Mouse (Mus musculus): ENCODE measurements around the gene Cenpb. TPM values are rescaled to one million over a fixed set of nuclear protein-coding genes. Genes with fewer than 3 reads are reported as not detected.

The Cenpb gene
- polyA plus RNA-seq, 1 experiment from 2014 or later: 9.0 TPM

GRCm38 (mm10) chr2:131189521-131190309, 9.8 kb upstream of the Cenpb start:
- H3K9ac ChIP-seq (ENCODE audit: low read depth, low read length): no peak overlapping the region
- 41% methylated on average over 5 of the region's 5 CpGs for WGBS
- H3K27me3 ChIP-seq (ENCODE audit: control insufficient read depth, insufficient read depth, low read length): no peaks in the 10 kb centered on the region; the same call in 1 of the 2 replicates
- peak overlapping the region; percentile 1 for H3K4me2 ChIP-seq (replicated peaks; ENCODE audit: low read depth, low read length)
- DNase-seq (ENCODE audit: low spot score) (no peak), ATAC-seq (ENCODE audit: low FRiP score) (no peak)
- peak overlapping the region; percentile 89 for H3K27ac ChIP-seq (ENCODE audit: low read depth, low read length)
- H3K36me3 ChIP-seq (ENCODE audit: control insufficient read depth, insufficient read depth, low read length): peaks cover 16% of the 10 kb centered on the region
- no peak overlapping the region for H3K4me3 ChIP-seq (ENCODE audit: low read depth, low read length)
- peaks cover 13% of the 10 kb centered on the region for H3K4me1 ChIP-seq (replicated peaks; ENCODE audit: control insufficient read depth, insufficient read depth, low read length)
- H3K9me3 ChIP-seq (ENCODE audit: control insufficient read depth, low read length): no peaks in the 10 kb centered on the region

- Histone ChIP-seq H3K36me3 (ENCODE audit: control insufficient read depth, insufficient read depth, low read length) (peaks cover 7% of the 10 kb centered on the region), H3K4me3 (ENCODE audit: low read depth, low read length) (peak overlapping the region; percentile 72; the same call in 1 of the 2 replicates), H3K4me1 (replicated peaks; ENCODE audit: control insufficient read depth, insufficient read depth, low read length) (peaks cover 13% of the 10 kb centered on the region), H3K27me3 (ENCODE audit: control insufficient read depth, insufficient read depth, low read length) (no peaks in the 10 kb centered on the region; the same call in 1 of the 2 replicates), H3K9me3 (ENCODE audit: control insufficient read depth, low read length) (no peaks in the 10 kb centered on the region), H3K27ac (ENCODE audit: low read depth, low read length) (no peak overlapping the region), H3K9ac (ENCODE audit: low read depth, low read length) (no peak overlapping the region), H3K4me2 (replicated peaks; ENCODE audit: low read depth, low read length) (peak overlapping the region; percentile 80)
- DNase-seq (ENCODE audit: low spot score) (no peak), ATAC-seq (ENCODE audit: low FRiP score) (no peak)
- 96% methylated on average over 5 of the region's 5 CpGs for WGBS
Observed at GRCm38 (mm10) chr2:131188311-131188710, 8.4 kb upstream of the Cenpb start.

- Histone ChIP-seq H3K27me3 (ENCODE audit: control insufficient read depth, insufficient read depth, low read length) (no peaks in the 10 kb centered on the region; the same call in 1 of the 2 replicates), H3K9ac (ENCODE audit: low read depth, low read length) (peak overlapping the region; percentile 89), H3K36me3 (ENCODE audit: control insufficient read depth, insufficient read depth, low read length) (no peaks in the 10 kb centered on the region), H3K4me1 (replicated peaks; ENCODE audit: control insufficient read depth, insufficient read depth, low read length) (peaks cover 13% of the 10 kb centered on the region), H3K27ac (ENCODE audit: low read depth, low read length) (0 out of 2 replicates have a peak overlapping the region, but pooled peaks have one; percentile 80), H3K9me3 (ENCODE audit: control insufficient read depth, low read length) (no peaks in the 10 kb centered on the region), H3K4me3 (ENCODE audit: low read depth, low read length) (peak overlapping the region; percentile 72), H3K4me2 (replicated peaks; ENCODE audit: low read depth, low read length) (peak overlapping the region; percentile 80)
- 30% methylated on average over 3 of the region's 3 CpGs for WGBS
- DNase-seq (ENCODE audit: low spot score) (peak; percentile 48), ATAC-seq (ENCODE audit: low FRiP score) (no peak)
Observed at GRCm38 (mm10) chr2:131187602-131187922, 7.7 kb upstream of the Cenpb start.

DNA sequence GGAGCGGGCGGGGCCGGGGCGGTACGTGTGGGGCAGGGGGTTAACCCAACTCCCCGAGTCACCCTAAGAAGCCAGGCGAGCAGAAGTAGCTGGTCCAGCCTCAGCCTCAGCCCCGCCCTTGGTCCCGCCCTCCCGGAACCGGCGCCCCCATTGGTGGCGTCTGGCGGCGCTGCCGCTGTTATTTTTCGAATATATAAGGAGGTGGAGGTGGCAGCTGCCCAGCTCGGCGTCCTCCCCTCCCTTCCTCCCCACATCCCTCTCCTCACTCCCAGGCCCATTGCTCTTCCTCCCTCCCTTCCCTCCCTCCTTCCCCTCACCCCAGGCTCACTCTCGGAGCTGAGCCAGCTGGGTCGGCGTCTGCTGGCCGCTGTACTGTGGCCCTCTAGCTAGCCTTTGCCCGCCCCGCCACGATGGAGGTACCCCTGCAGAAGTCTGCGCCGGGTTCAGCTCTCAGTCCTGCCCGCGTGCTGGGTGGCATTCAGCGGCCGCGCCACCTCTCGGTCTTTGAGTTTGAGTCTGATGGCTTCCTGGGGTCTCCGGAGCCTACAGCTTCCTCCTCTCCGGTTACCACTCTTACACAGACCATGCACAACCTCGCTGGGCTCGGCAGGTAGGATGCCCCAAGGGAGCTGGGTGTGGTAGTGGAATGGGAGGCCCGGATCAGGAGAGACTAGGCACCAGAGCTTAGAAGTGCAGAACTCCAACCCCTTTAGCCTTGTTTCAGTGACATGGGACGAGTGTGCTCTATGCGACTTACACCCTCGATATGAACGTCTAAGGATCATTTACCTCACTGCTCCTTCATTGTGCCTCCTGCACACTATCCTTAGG, 7.1 kb upstream of the Cenpb start, which contains the start of the genes Cdc25b and Spef1:
Gene Cdc25b, plus strand, starts transcription at position 179 of the 831 bp plus-strand sequence.
Gene Spef1, minus strand, starts transcription at position 512 of the 831 bp plus-strand sequence.
- Histone ChIP-seq H3K9ac (ENCODE audit: low read depth, low read length) (peak within 1 kb of the TSS; percentile 89), H3K4me2 (replicated peaks; ENCODE audit: low read depth, low read length) (peak within 1 kb of the TSS; percentile 80), H3K9me3 (ENCODE audit: control insufficient read depth, low read length) (no peaks in the 10 kb centered on the region), H3K4me3 (ENCODE audit: low read depth, low read length) (peak within 1 kb of the TSS; percentile 72), H3K27ac (ENCODE audit: low read depth, low read length) (peak within 1 kb of the TSS; percentile 80), H3K36me3 (ENCODE audit: control insufficient read depth, insufficient read depth, low read length) (no peaks in the 10 kb centered on the region), H3K4me1 (replicated peaks; ENCODE audit: control insufficient read depth, insufficient read depth, low read length) (peaks cover 13% of the 10 kb centered on the region), H3K27me3 (ENCODE audit: control insufficient read depth, insufficient read depth, low read length) (no peaks in the 10 kb centered on the region; the same call in 1 of the 2 replicates)
- ATAC-seq (ENCODE audit: low FRiP score) (peak; percentile 85), DNase-seq (ENCODE audit: low spot score) (peak; percentile 89)
- 1% methylated on average over 38 of the region's 43 CpGs for WGBS

- H3K27ac ChIP-seq (ENCODE audit: low read depth, low read length): peak overlapping the region; percentile 80; the same call in 1 of the 2 replicates
- no peak for ATAC-seq (ENCODE audit: low FRiP score)
Observed at GRCm38 (mm10) chr2:131186343-131186742, 6.5 kb upstream of the Cenpb start.

GRCm38 (mm10) chr2:131179246-131179886, 501 bp downstream of the Cenpb start:
- Histone ChIP-seq H3K27ac (ENCODE audit: low read depth, low read length) (peak overlapping the region; percentile 89), H3K27me3 (ENCODE audit: control insufficient read depth, insufficient read depth, low read length) (no peaks in the 10 kb centered on the region), H3K9me3 (ENCODE audit: control insufficient read depth, low read length) (no peaks in the 10 kb centered on the region), H3K4me2 (replicated peaks; ENCODE audit: low read depth, low read length) (peak overlapping the region; percentile 97), H3K4me1 (replicated peaks; ENCODE audit: control insufficient read depth, insufficient read depth, low read length) (peaks cover 16% of the 10 kb centered on the region), H3K9ac (ENCODE audit: low read depth, low read length) (peak overlapping the region; percentile 95), H3K4me3 (ENCODE audit: low read depth, low read length) (peak overlapping the region; percentile 84), H3K36me3 (ENCODE audit: control insufficient read depth, insufficient read depth, low read length) (no peaks in the 10 kb centered on the region)
- ATAC-seq (ENCODE audit: low FRiP score) (peak; percentile 66), DNase-seq (ENCODE audit: low spot score) (peak; percentile 75)
- WGBS: 1% methylated on average over 65 of the region's 67 CpGs

More at GRCm38 (mm10) chr2:131186343-131186742, 6.5 kb upstream of the Cenpb start:
- no peak for DNase-seq (ENCODE audit: low spot score)
- Histone ChIP-seq H3K9ac (ENCODE audit: low read depth, low read length) (peak overlapping the region; percentile 89; the same call in 1 of the 2 replicates), H3K9me3 (ENCODE audit: control insufficient read depth, low read length) (no peaks in the 10 kb centered on the region), H3K4me1 (replicated peaks; ENCODE audit: control insufficient read depth, insufficient read depth, low read length) (peaks cover 11% of the 10 kb centered on the region), H3K4me2 (replicated peaks; ENCODE audit: low read depth, low read length) (peak overlapping the region; percentile 80), H3K27me3 (ENCODE audit: control insufficient read depth, insufficient read depth, low read length) (no peaks in the 10 kb centered on the region; the same call in 1 of the 2 replicates), H3K4me3 (ENCODE audit: low read depth, low read length) (peak overlapping the region; percentile 72), H3K36me3 (ENCODE audit: control insufficient read depth, insufficient read depth, low read length) (no peaks in the 10 kb centered on the region)
- WGBS: under 1% methylated on average over 14 of the region's 14 CpGs

- peaks cover 16% of the 10 kb centered on the region for H3K4me1 ChIP-seq (replicated peaks; ENCODE audit: control insufficient read depth, insufficient read depth, low read length)
Observed at GRCm38 (mm10) chr2:131178828-131179245, 1.0 kb downstream of the Cenpb start.

GRCm38 (mm10) chr2:131177932-131178331, 1.9 kb downstream of the Cenpb start:
- Histone ChIP-seq H3K27me3 (ENCODE audit: control insufficient read depth, insufficient read depth, low read length) (peaks cover 5% of the 10 kb centered on the region; the same call in 1 of the 2 replicates), H3K36me3 (ENCODE audit: control insufficient read depth, insufficient read depth, low read length) (no peaks in the 10 kb centered on the region), H3K4me1 (replicated peaks; ENCODE audit: control insufficient read depth, insufficient read depth, low read length) (peaks cover 16% of the 10 kb centered on the region), H3K4me2 (replicated peaks; ENCODE audit: low read depth, low read length) (peak overlapping the region; percentile 97), H3K27ac (ENCODE audit: low read depth, low read length) (no peak overlapping the region), H3K9ac (ENCODE audit: low read depth, low read length) (peak overlapping the region; percentile 28; the same call in 1 of the 2 replicates), H3K9me3 (ENCODE audit: control insufficient read depth, low read length) (no peaks in the 10 kb centered on the region), H3K4me3 (ENCODE audit: low read depth, low read length) (peak overlapping the region; percentile 84)
- DNase-seq (ENCODE audit: low spot score) (no peak), ATAC-seq (ENCODE audit: low FRiP score) (no peak)
- 86% methylated on average over 9 of the region's 9 CpGs for WGBS

More at GRCm38 (mm10) chr2:131178828-131179245, 1.0 kb downstream of the Cenpb start:
- Histone ChIP-seq H3K4me3 (ENCODE audit: low read depth, low read length) (peak overlapping the region; percentile 84), H3K27ac (ENCODE audit: low read depth, low read length) (no peak overlapping the region), H3K9me3 (ENCODE audit: control insufficient read depth, low read length) (no peaks in the 10 kb centered on the region), H3K36me3 (ENCODE audit: control insufficient read depth, insufficient read depth, low read length) (no peaks in the 10 kb centered on the region), H3K27me3 (ENCODE audit: control insufficient read depth, insufficient read depth, low read length) (no peaks in the 10 kb centered on the region), H3K4me2 (replicated peaks; ENCODE audit: low read depth, low read length) (peak overlapping the region; percentile 97), H3K9ac (ENCODE audit: low read depth, low read length) (peak overlapping the region; percentile 95)
- DNase-seq (ENCODE audit: low spot score) (no peak), ATAC-seq (ENCODE audit: low FRiP score) (no peak)
- 29% methylated on average over 26 of the region's 26 CpGs for WGBS

Data from hindbrain, embryonic 11.5 days (tissue).